ENCODE assay signal across 11 mouse cellular contexts in genomic region chr14:24829001-24829400, GRCm38 (mm10).
DNase-seq lines count a peak whose midpoint lies in the region; ATAC-seq lines count a peak whose summit lies in the region.
"Had no signal": no experiment of that assay in that cellular context is flagged by ENCODE, and none has a peak within 500 bp of the region (broad histone marks: within the 10 kb centered on the region; RNA-seq: fewer than 3 reads in every experiment).

No protein-coding gene starts in this region.

- H3K27ac ChIP-seq in forebrain, embryonic 15.5 days (replicated peaks), result 0 out of 2 replicates have a peak overlapping the region, but pooled peaks have one; percentile 83
- peak overlapping the region; percentile 97 for H3K27ac ChIP-seq in neural tube, embryonic 13.5 days (replicated peaks)

- H3K9me3 ChIP-seq in forebrain, embryonic 15.5 days, result no peaks in the 10 kb centered on the region
- H3K9me3 ChIP-seq in neural tube, embryonic 13.5 days, result no peaks in the 10 kb centered on the region
- H3K9me3 ChIP-seq: embryonic facial prominence, embryonic 12.5 days had no signal

- 53% methylated on average over 6 of the region's 6 CpGs for WGBS in forebrain, embryonic 15.5 days
- 6% methylated on average over 6 of the region's 6 CpGs for WGBS in neural tube, embryonic 13.5 days

- no peaks in the 10 kb centered on the region for H3K27me3 ChIP-seq in forebrain, embryonic 15.5 days
- H3K27me3 ChIP-seq in neural tube, embryonic 13.5 days, result no peaks in the 10 kb centered on the region
- H3K27me3 ChIP-seq: embryonic facial prominence, embryonic 12.5 days had no signal

- no peak overlapping the region for H3K9ac ChIP-seq in forebrain, embryonic 15.5 days (replicated peaks)
- H3K9ac ChIP-seq in neural tube, embryonic 13.5 days, result no peak overlapping the region
- H3K9ac ChIP-seq: embryonic facial prominence, embryonic 12.5 days had no signal

- H3K4me3 ChIP-seq in forebrain, embryonic 15.5 days, result no peak overlapping the region
- no peak overlapping the region for H3K4me3 ChIP-seq in neural tube, embryonic 13.5 days
- H3K4me3 ChIP-seq: embryonic facial prominence, embryonic 12.5 days; myocyte had no signal

- no peak for ATAC-seq in forebrain, embryonic 15.5 days (replicated peaks)
- ATAC-seq in neural tube, embryonic 13.5 days (ENCODE audit: low read depth), result peak; percentile 23; the same call in 1 of the 2 replicates

- peaks cover 49% of the 10 kb centered on the region for H3K4me1 ChIP-seq in forebrain, embryonic 15.5 days
- H3K4me1 ChIP-seq in neural tube, embryonic 13.5 days (replicated peaks), result peaks cover 80% of the 10 kb centered on the region

- no peak overlapping the region for H3K4me2 ChIP-seq in forebrain, embryonic 15.5 days (replicated peaks)
- H3K4me2 ChIP-seq in neural tube, embryonic 13.5 days, result no peak overlapping the region
- H3K4me2 ChIP-seq: embryonic facial prominence, embryonic 12.5 days had no signal

- peak; percentile 21 for DNase-seq in kidney, postnatal 14 days
- DNase-seq in kidney, postnatal 25 days, result no peak
- peak; percentile 28 to 44 for DNase-seq in kidney, postnatal 4 days
- DNase-seq in cerebellum, postnatal 25 days, result no peak
- no peak for DNase-seq in cerebellum, adult 11-12 months
- no peak for DNase-seq in gastrocnemius, postnatal 4 days (ENCODE audit: low spot score in 2 of 2)
- DNase-seq: lung, adult 2 months had no signal

- no peaks in the 10 kb centered on the region for H3K36me3 ChIP-seq in forebrain, embryonic 15.5 days
- H3K36me3 ChIP-seq in neural tube, embryonic 13.5 days, result no peaks in the 10 kb centered on the region
- H3K36me3 ChIP-seq: embryonic facial prominence, embryonic 12.5 days had no signal

Comparison
In these comparisons a context has a peak if more than half of its experiments do, and no peak if none do; other contexts are left out.
1. DNase-seq: peak in kidney, postnatal 14 days (single experiment) and kidney, postnatal 4 days (2 of 2); none in kidney, postnatal 25 days (0 of 2), cerebellum, postnatal 25 days (0 of 2), cerebellum, adult 11-12 months (single experiment) and gastrocnemius, postnatal 4 days (0 of 2).